18 mouse cellular contexts compared by ENCODE assay signal in genomic region chr1:193579671-193580070, GRCm38 (mm10).
"Had no signal": no experiment of that assay in that cellular context is flagged by ENCODE, and none has a peak within 500 bp of the region (broad histone marks: within the 10 kb centered on the region; RNA-seq: fewer than 3 reads in every experiment).

No protein-coding gene starts in this region.

- H3K27me3 ChIP-seq: midbrain, embryonic 12.5 days; neural tube, embryonic 13.5 days; neural tube, embryonic 15.5 days had no signal

- H3K4me3 ChIP-seq: midbrain, embryonic 10.5 days; midbrain, embryonic 12.5 days; myocyte; neural tube, embryonic 13.5 days; neural tube, embryonic 15.5 days had no signal

- DNase-seq: lung, adult 18-20 months; lung, embryonic 14.5 days; lung, postnatal 10 days; lung, postnatal 4 days; midbrain, embryonic 14.5 days; retina, postnatal 1 day; right cerebral cortex, adult 18-20 months; right cerebral cortex, postnatal 25 days; right cerebral cortex, postnatal 4 days; spleen, adult 18-20 months; thymus, adult 2 months; thymus, postnatal 25 days; thymus, postnatal 4 days had no signal

- H3K36me3 ChIP-seq: midbrain, embryonic 10.5 days; midbrain, embryonic 12.5 days; neural tube, embryonic 13.5 days; neural tube, embryonic 15.5 days had no signal

- H3K9me3 ChIP-seq: midbrain, embryonic 10.5 days; midbrain, embryonic 12.5 days; neural tube, embryonic 13.5 days; neural tube, embryonic 15.5 days had no signal

- H3K27ac ChIP-seq: midbrain, embryonic 10.5 days; midbrain, embryonic 12.5 days; neural tube, embryonic 13.5 days; neural tube, embryonic 15.5 days had no signal
